In the genomic region with DNA sequence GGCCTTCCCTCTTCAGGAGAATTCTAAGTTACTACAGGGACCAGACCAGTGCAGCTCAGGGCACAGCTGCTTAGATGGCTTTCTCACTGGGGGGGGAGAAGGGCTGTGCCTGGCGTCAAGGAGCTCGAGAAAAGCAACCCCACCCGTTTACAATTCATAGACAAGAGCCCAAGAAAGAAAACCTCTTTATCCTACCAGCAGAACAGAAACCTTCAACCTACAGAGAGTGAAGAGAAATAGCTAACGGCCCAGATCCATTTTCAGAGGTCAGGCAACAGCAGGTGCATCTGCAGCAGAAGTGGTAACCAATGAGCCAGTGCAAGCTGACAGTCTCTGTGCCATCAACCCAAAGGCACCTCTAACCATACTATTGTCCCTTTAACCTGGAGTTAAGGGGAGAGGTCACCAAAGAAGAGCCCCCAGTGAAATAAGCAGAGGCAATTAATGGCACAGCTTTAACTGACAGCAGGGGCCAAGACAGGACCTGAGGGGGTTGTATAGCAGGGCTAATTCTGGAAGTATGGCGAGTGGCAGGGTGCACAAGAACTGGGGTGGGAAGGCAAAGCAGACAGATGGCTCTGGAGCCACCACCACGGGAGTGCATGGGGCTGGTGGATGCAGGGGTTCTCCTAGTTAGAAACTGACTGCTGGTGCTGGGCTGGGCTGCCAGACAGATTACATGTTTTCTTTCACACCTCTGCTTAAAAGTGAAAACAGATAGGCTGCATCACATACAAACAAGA, we compare ENCODE assay signal across 12 mouse cellular contexts. TPM values are rescaled to one million over a fixed set of nuclear protein-coding genes. Genes with fewer than 3 reads are reported as not detected.
DNase-seq lines count a peak whose midpoint lies in the region; ATAC-seq and TF ChIP-seq lines count a peak whose summit lies in the region.
"Had no signal": no experiment of that assay in that cellular context is flagged by ENCODE, and none has a peak within 500 bp of the region (broad histone marks: within the 10 kb centered on the region; RNA-seq: fewer than 3 reads in every experiment).

No protein-coding gene starts in this region.

- intact Hi-C loops in left cerebral cortex, adult 2 months (cut with DNase I) = loop anchor here (5.0 kb wide), 2 partner anchors 129 to 209 kb away; no protein-coding TSS in a partner anchor
- intact Hi-C loops in left cerebral cortex, postnatal 36 days (cut with DNase I) = no loop called here

- peak; percentile 28 for DNase-seq in adrenal gland, adult 2 months
- no peak for DNase-seq in adrenal gland, postnatal 10 days
- no peak for DNase-seq in left cerebral cortex, adult 2 months (ENCODE audit: extremely low spot score in 1 of 2, low spot score in 2 of 2)
- DNase-seq in left cerebral cortex, postnatal 36 days (ENCODE audit: low spot score in 2 of 2) = no peak
- peak; percentile 47 for DNase-seq in splenic B cell, adult 2 months (ENCODE audit: low read depth, low spot score)
- no peak for DNase-seq in layer of hippocampus, adult 9-11 months
- DNase-seq: lung, postnatal 36 days; right cerebral cortex, postnatal 4 days had no signal

- H3K4me2 ChIP-seq in forebrain, embryonic 13.5 days = no peak overlapping the region
- H3K4me2 ChIP-seq: hindbrain, embryonic 14.5 days had no signal

- no peak for TF ChIP-seq POLR2A in cortical plate, adult 2 months (IDR thresholded peaks at IDR 0.05; ENCODE audit: extremely low read depth, insufficient read depth, low read length)

- H3K27ac ChIP-seq in left cerebral cortex, adult 2 months = peak overlapping the region; percentile 61
- peak overlapping the region; percentile 48 for H3K27ac ChIP-seq in cortical plate, adult 2 months (ENCODE audit: insufficient read depth, low read length)
- H3K27ac ChIP-seq in forebrain, embryonic 13.5 days = no peak overlapping the region
- H3K27ac ChIP-seq: heart, embryonic 10.5 days; hindbrain, embryonic 14.5 days had no signal

- no peaks in the 10 kb centered on the region for H3K27me3 ChIP-seq in splenic B cell, adult 2 months (ENCODE audit: control insufficient read depth, insufficient read depth, low read length, poor library complexity, severe bottlenecking)
- H3K27me3 ChIP-seq in forebrain, embryonic 13.5 days = no peaks in the 10 kb centered on the region

- no peak overlapping the region for H3K9ac ChIP-seq in forebrain, embryonic 13.5 days
- H3K9ac ChIP-seq: hindbrain, embryonic 14.5 days had no signal

- no peaks in the 10 kb centered on the region for H3K9me3 ChIP-seq in forebrain, embryonic 13.5 days (replicated peaks)
- H3K9me3 ChIP-seq: heart, embryonic 10.5 days had no signal

- TF ChIP-seq CTCF in left cerebral cortex, adult 2 months (IDR thresholded peaks at IDR 0.05) = no peak
- TF ChIP-seq CTCF in cortical plate, adult 2 months (IDR thresholded peaks at IDR 0.05; ENCODE audit: extremely low read depth, insufficient read depth, low read length) = no peak

- H3K4me3 ChIP-seq in left cerebral cortex, adult 2 months = no peak overlapping the region
- no peak overlapping the region for H3K4me3 ChIP-seq in cortical plate, adult 2 months (ENCODE audit: insufficient read depth, low read length)
- no peak overlapping the region for H3K4me3 ChIP-seq in forebrain, embryonic 13.5 days
- H3K4me3 ChIP-seq: heart, embryonic 10.5 days had no signal

- no peak for ATAC-seq in forebrain, embryonic 13.5 days

- WGBS in forebrain, embryonic 13.5 days = 37% methylated on average over 6 of the region's 6 CpGs

- H3K36me3 ChIP-seq in splenic B cell, adult 2 months (ENCODE audit: control insufficient read depth, insufficient read depth, low read length, poor library complexity, severe bottlenecking) = no peaks in the 10 kb centered on the region
- no peaks in the 10 kb centered on the region for H3K36me3 ChIP-seq in forebrain, embryonic 13.5 days (ENCODE audit: poor library complexity, severe bottlenecking)
- H3K36me3 ChIP-seq: heart, embryonic 10.5 days had no signal

- H3K4me1 ChIP-seq in cortical plate, adult 2 months (ENCODE audit: control insufficient read depth, insufficient read depth, low read length) = peaks cover 9% of the 10 kb centered on the region
- 0 out of 2 replicates have a peak, but pooled peaks cover 2% of the 10 kb centered on the region for H3K4me1 ChIP-seq in forebrain, embryonic 13.5 days

RNA-seq across cellular contexts. Expression of a gene that starts 14.5 kb away (rescaled TPM):
- total RNA-seq in adrenal gland, adult 2 months (2021) = 10 to 100 TPM; 47.6 to 64.7 TPM
- polyA plus RNA-seq in adrenal gland, adult 2 months (2012; rRNA removed) = 37.7 and 54.5 TPM in 2 replicates
- total RNA-seq in adrenal gland, postnatal 10 days (2021) = 10 to 100 TPM; 30.1 to 36.3 TPM
- 10 to 100 TPM; 13.8 to 16.0 TPM for total RNA-seq in left cerebral cortex, adult 2 months (2021)
- 10 to 100 TPM; 14.1 to 15.9 TPM for total RNA-seq in left cerebral cortex, postnatal 36 days (2021)
- polyA plus RNA-seq in cortical plate, adult 2 months (2012; rRNA removed) = 11.2 and 11.4 TPM in 2 replicates
- polyA plus RNA-seq in forebrain, embryonic 13.5 days (2015; fragmentation: Nextera tagmentation; extraction: Ambion mirVana) = 2.0 and 2.2 TPM in 2 replicates

Comparison
In these comparisons a context has a peak if more than half of its experiments do, and no peak if none do; other contexts are left out.
1. DNase-seq: peak in adrenal gland, adult 2 months (single experiment) and splenic B cell, adult 2 months (single experiment); none in adrenal gland, postnatal 10 days (single experiment), left cerebral cortex, adult 2 months (0 of 2), left cerebral cortex, postnatal 36 days (0 of 2) and layer of hippocampus, adult 9-11 months (single experiment).